Mouse (Mus musculus): Measurements from ENCODE around the gene F5.
A peak's percentile ranks its signal among the peaks of the same experiment; 100 is the strongest.

Gene F5

GRCm38 (mm10) chr1:164158571-164158970, 6.9 kb downstream of the F5 start:
- no peak for DNase-seq (ENCODE audit: low read depth, low spot score)

- DNase-seq (ENCODE audit: low read depth, low spot score), result peak; percentile 9
These were observed 8.1 kb downstream of the F5 start for GRCm38 (mm10) chr1:164159781-164160180.

GRCm38 (mm10) chr1:164162745-164163144, 11.1 kb downstream of the F5 start:
- DNase-seq (ENCODE audit: low read depth, low spot score), result no peak

GRCm38 (mm10) chr1:164168818-164169217, 17.2 kb downstream of the F5 start:
- DNase-seq (ENCODE audit: low read depth, low spot score), result no peak

GRCm38 (mm10) chr1:164170434-164170833, 18.8 kb downstream of the F5 start:
- DNase-seq (ENCODE audit: low read depth, low spot score), result no peak

GRCm38 (mm10) chr1:164173145-164173544, 21.5 kb downstream of the F5 start:
- DNase-seq (ENCODE audit: low read depth, low spot score), result no peak

GRCm38 (mm10) chr1:164176856-164177255, 25.2 kb downstream of the F5 start:
- DNase-seq (ENCODE audit: low read depth, low spot score), result no peak

- no peak for DNase-seq (ENCODE audit: low read depth, low spot score)
These were observed 26.8 kb downstream of the F5 start for GRCm38 (mm10) chr1:164178429-164178828.

- DNase-seq (ENCODE audit: low read depth, low spot score), result peak; percentile 86
These were observed 32.7 kb downstream of the F5 start for GRCm38 (mm10) chr1:164184142-164184870.

GRCm38 (mm10) chr1:164184871-164185223, 33.2 kb downstream of the F5 start:
- no peak for DNase-seq (ENCODE audit: low read depth, low spot score)

- no peak for DNase-seq (ENCODE audit: low read depth, low spot score)
These were observed 33.7 kb downstream of the F5 start for GRCm38 (mm10) chr1:164185316-164185715.

- no peak for DNase-seq (ENCODE audit: low read depth, low spot score)
These were observed 35.4 kb downstream of the F5 start for GRCm38 (mm10) chr1:164187002-164187560.

- DNase-seq (ENCODE audit: low read depth, low spot score), result no peak
These were observed 47.9 kb downstream of the F5 start for GRCm38 (mm10) chr1:164199551-164199950.

- no peak for DNase-seq (ENCODE audit: low read depth, low spot score)
These were observed 56.8 kb downstream of the F5 start for GRCm38 (mm10) chr1:164208437-164208836.

GRCm38 (mm10) chr1:164210899-164211298, 59.3 kb downstream of the F5 start:
- no peak for DNase-seq (ENCODE audit: low read depth, low spot score)

- no peak for DNase-seq (ENCODE audit: low read depth, low spot score)
These were observed 61.0 kb downstream of the F5 start for GRCm38 (mm10) chr1:164212686-164213085.

- DNase-seq (ENCODE audit: low read depth, low spot score), result no peak
These were observed 62.6 kb downstream of the F5 start for GRCm38 (mm10) chr1:164214190-164214589.

GRCm38 (mm10) chr1:164215097-164215496, 63.5 kb downstream of the F5 start:
- DNase-seq (ENCODE audit: low read depth, low spot score), result no peak

- peak; percentile 15 for DNase-seq (ENCODE audit: low read depth, low spot score)
These were observed 63.9 kb downstream of the F5 start for GRCm38 (mm10) chr1:164215540-164215939.

- no peak for DNase-seq (ENCODE audit: low read depth, low spot score)
These were observed 66.4 kb downstream of the F5 start for GRCm38 (mm10) chr1:164217791-164218685.

GRCm38 (mm10) chr1:164220261-164220660, 68.6 kb downstream of the F5 start:
- no peak for DNase-seq (ENCODE audit: low read depth, low spot score)

GRCm38 (mm10) chr1:164223089-164223488, 71.5 kb downstream of the F5 start:
- no peak for DNase-seq (ENCODE audit: low read depth, low spot score)

Data from 3T3-L1 (cell line).